Mouse (Mus musculus) neural tube, embryonic 12.5 days (tissue): ENCODE results near the gene Npsr1. TPM values are rescaled to one million over a fixed set of nuclear protein-coding genes. Genes with fewer than 3 reads are reported as not detected.

Experiments
- ATAC-seq: fragments of 200-750 bp; cut with Nextera tagmentation; 2 replicates; pipeline ENCODE4 v1.8.0; 2017; ENCODE audit warnings: low read depth, mild to moderate bottlenecking, moderate TSS enrichment, moderate library complexity; ENCODE audit not compliant: low FRiP score
- H3K27ac ChIP-seq: fragments of 300-500 bp; sonication (generic); 2 replicates; pipeline ENCODE4 v1.5.1; 2016
- H3K27me3 ChIP-seq: fragments of 300-500 bp; sonication (generic); replicated peaks from 2 replicates; pipeline ENCODE4 v1.6.1; 2016; ENCODE audit warnings: mild to moderate bottlenecking
- H3K36me3 ChIP-seq: fragments of 300-500 bp; sonication (generic); 2 replicates; pipeline ENCODE4 v1.6.1; 2016; ENCODE audit warnings: mild to moderate bottlenecking
- H3K4me1 ChIP-seq: fragments of 300-500 bp; sonication (generic); 2 replicates; pipeline ENCODE4 v1.6.1; 2016
- H3K4me2 ChIP-seq: fragments of 300-500 bp; sonication (generic); replicated peaks from 2 replicates; pipeline ENCODE4 v1.6.1; 2016; ENCODE audit warnings: mild to moderate bottlenecking
- H3K4me3 ChIP-seq: fragments of 300-500 bp; sonication (generic); 2 replicates; pipeline ENCODE4 v1.5.1; 2016
- H3K9ac ChIP-seq: fragments of 300-500 bp; sonication (generic); 2 replicates; pipeline ENCODE4 v1.6.1; 2016; ENCODE audit warnings: mild to moderate bottlenecking
- H3K9me3 ChIP-seq: fragments of 300-500 bp; sonication (generic); 2 replicates; pipeline ENCODE4 v1.6.1; 2016; ENCODE audit warnings: mild to moderate bottlenecking
- WGBS: fragments of 180-500 bp; shearing (Covaris S2); methylation state at CpG from one replicate; pipeline ENCODE4 v1.1.7; 2016; 5-methylcytosine and 5-hydroxymethylcytosine counted together
- polyA plus RNA-seq: library from polyadenylated mRNA; unstranded; fragments of >200 nt; fragmentation: Nextera tagmentation; extraction: Ambion mirVana; gene quantifications from 2 replicates; pipeline ENCODE4 v1.2.1, GENCODE M21; 2016

Gene Npsr1
- polyA plus RNA-seq, 1 experiment from 2014 or later: not detected

GRCm38 (mm10) chr9:24331661-24332060, 233.9 kb downstream of the Npsr1 start:
- no peaks in the 10 kb centered on the region for H3K4me1 ChIP-seq
- ATAC-seq: no peak
- H3K9me3 ChIP-seq: no peaks in the 10 kb centered on the region
- H3K27ac ChIP-seq: no peak overlapping the region
- WGBS: 84% methylated on average over 2 of the region's 2 CpGs
- no peak overlapping the region for H3K4me2 ChIP-seq
- H3K36me3 ChIP-seq: no peaks in the 10 kb centered on the region
- H3K4me3 ChIP-seq: no peak overlapping the region
- no peak overlapping the region for H3K9ac ChIP-seq
- no peaks in the 10 kb centered on the region for H3K27me3 ChIP-seq

- no peak overlapping the region for H3K4me2 ChIP-seq
- H3K36me3 ChIP-seq: no peaks in the 10 kb centered on the region
- H3K4me3 ChIP-seq: no peak overlapping the region
- H3K9me3 ChIP-seq: no peaks in the 10 kb centered on the region
- H3K9ac ChIP-seq: no peak overlapping the region
- no peak overlapping the region for H3K27ac ChIP-seq
- ATAC-seq: no peak
- no peaks in the 10 kb centered on the region for H3K4me1 ChIP-seq
- 42% methylated on average over 3 of the region's 3 CpGs for WGBS
- H3K27me3 ChIP-seq: no peaks in the 10 kb centered on the region
Observed at GRCm38 (mm10) chr9:24341321-24341720, 243.5 kb downstream of the Npsr1 start.

GRCm38 (mm10) chr9:24347011-24347410, 249.2 kb downstream of the Npsr1 start:
- H3K27ac ChIP-seq: no peak overlapping the region
- no peaks in the 10 kb centered on the region for H3K36me3 ChIP-seq
- no peaks in the 10 kb centered on the region for H3K27me3 ChIP-seq
- ATAC-seq: no peak
- H3K4me1 ChIP-seq: no peaks in the 10 kb centered on the region
- no peaks in the 10 kb centered on the region for H3K9me3 ChIP-seq
- 28% methylated on average over 1 of the region's 1 CpGs for WGBS
- H3K4me3 ChIP-seq: no peak overlapping the region
- H3K9ac ChIP-seq: no peak overlapping the region
- H3K4me2 ChIP-seq: no peak overlapping the region

- Histone ChIP-seq H3K36me3 (no peaks in the 10 kb centered on the region), H3K4me3 (no peak overlapping the region), H3K4me2 (no peak overlapping the region), H3K9me3 (no peaks in the 10 kb centered on the region), H3K4me1 (no peaks in the 10 kb centered on the region), H3K27ac (no peak overlapping the region), H3K9ac (no peak overlapping the region), H3K27me3 (no peaks in the 10 kb centered on the region)
- ATAC-seq: no peak
- WGBS: 90% methylated on average over 2 of the region's 2 CpGs
Observed at GRCm38 (mm10) chr9:24349510-24349909, 251.7 kb downstream of the Npsr1 start.

- Histone ChIP-seq H3K36me3 (no peaks in the 10 kb centered on the region), H3K4me3 (no peak overlapping the region), H3K27me3 (no peaks in the 10 kb centered on the region), H3K27ac (no peak overlapping the region), H3K9me3 (no peaks in the 10 kb centered on the region), H3K9ac (no peak overlapping the region), H3K4me1 (no peaks in the 10 kb centered on the region), H3K4me2 (no peak overlapping the region)
- 94% methylated on average over 3 of the region's 3 CpGs for WGBS
- ATAC-seq: no peak
Observed at GRCm38 (mm10) chr9:24351402-24351801, 253.6 kb downstream of the Npsr1 start.
